Mouse (Mus musculus) stomach, embryonic 15.5 days (tissue): ENCODE measurements at regions not wholly inside any gene's neighbourhood (a gene's known extent, or its start where the extent isn't known, plus 50 kb on each side); places are given as distances from the start of the nearest gene placed in this dataset.

ENCODE experiments used
- ATAC-seq: fragments of 200-750 bp; cut with Nextera tagmentation; 2 replicates; pipeline ENCODE4 v1.8.0; 2017; ENCODE audit warnings: low read depth, moderate number of reproducible peaks, moderate TSS enrichment; ENCODE audit not compliant: insufficient read depth, low FRiP score
- H3K27ac ChIP-seq: fragments of 300-500 bp; sonication (generic); 2 replicates; pipeline ENCODE4 v1.5.1; 2015; ENCODE audit warnings: mild to moderate bottlenecking, inconsistent platforms
- H3K27me3 ChIP-seq: fragments of 300-500 bp; sonication (generic); replicated peaks from 2 replicates; pipeline ENCODE4 v1.6.1; 2015; ENCODE audit warnings: inconsistent platforms
- H3K36me3 ChIP-seq: fragments of 300-500 bp; sonication (generic); 2 replicates; pipeline ENCODE4 v1.6.1; 2015; ENCODE audit warnings: inconsistent platforms
- H3K4me1 ChIP-seq: fragments of 300-500 bp; sonication (generic); 2 replicates; pipeline ENCODE4 v1.6.1; 2015; ENCODE audit warnings: inconsistent platforms
- H3K4me2 ChIP-seq: fragments of 300-500 bp; sonication (generic); 2 replicates; pipeline ENCODE4 v1.6.1; 2015; ENCODE audit warnings: mild to moderate bottlenecking, inconsistent platforms
- H3K4me3 ChIP-seq: fragments of 300-500 bp; sonication (generic); replicated peaks from 2 replicates; pipeline ENCODE4 v1.5.1; 2015; ENCODE audit warnings: inconsistent platforms
- H3K9ac ChIP-seq: fragments of 300-500 bp; sonication (generic); 2 replicates; pipeline ENCODE4 v1.6.1; 2015; ENCODE audit warnings: inconsistent platforms
- H3K9me3 ChIP-seq: fragments of 300-500 bp; sonication (generic); 2 replicates; pipeline ENCODE4 v1.6.1; 2016; ENCODE audit warnings: inconsistent platforms
- WGBS: fragments of 180-500 bp; shearing (Covaris S2); methylation state at CpG from one replicate; pipeline ENCODE4 v1.1.7; 2015; 5-methylcytosine and 5-hydroxymethylcytosine counted together

- WGBS = 83% methylated on average over 2 of the region's 2 CpGs
- Histone ChIP-seq H3K27ac (no peak overlapping the region), H3K9ac (no peak overlapping the region)
Observed at GRCm38 (mm10) chr10:115025950-115026349, 158.9 kb downstream of the Tph2 start.

GRCm38 (mm10) chr10:115019443-115019842 is 165.4 kb downstream of the Tph2 start:
- no peak overlapping the region for H3K9ac ChIP-seq
- H3K4me3 ChIP-seq = no peak overlapping the region
- no peaks in the 10 kb centered on the region for H3K27me3 ChIP-seq
- H3K27ac ChIP-seq = no peak overlapping the region
- no peak for ATAC-seq
- H3K36me3 ChIP-seq = no peaks in the 10 kb centered on the region
- WGBS = 73% methylated on average over 9 of the region's 9 CpGs
- H3K4me1 ChIP-seq = no peaks in the 10 kb centered on the region
- H3K9me3 ChIP-seq = no peaks in the 10 kb centered on the region
- H3K4me2 ChIP-seq = no peak overlapping the region

More at GRCm38 (mm10) chr10:115025950-115026349, 158.9 kb downstream of the Tph2 start:
- Histone ChIP-seq H3K36me3 (no peaks in the 10 kb centered on the region), H3K4me1 (no peaks in the 10 kb centered on the region), H3K4me3 (no peak overlapping the region), H3K9me3 (no peaks in the 10 kb centered on the region), H3K4me2 (no peak overlapping the region), H3K27me3 (no peaks in the 10 kb centered on the region)
- no peak for ATAC-seq

DNA sequence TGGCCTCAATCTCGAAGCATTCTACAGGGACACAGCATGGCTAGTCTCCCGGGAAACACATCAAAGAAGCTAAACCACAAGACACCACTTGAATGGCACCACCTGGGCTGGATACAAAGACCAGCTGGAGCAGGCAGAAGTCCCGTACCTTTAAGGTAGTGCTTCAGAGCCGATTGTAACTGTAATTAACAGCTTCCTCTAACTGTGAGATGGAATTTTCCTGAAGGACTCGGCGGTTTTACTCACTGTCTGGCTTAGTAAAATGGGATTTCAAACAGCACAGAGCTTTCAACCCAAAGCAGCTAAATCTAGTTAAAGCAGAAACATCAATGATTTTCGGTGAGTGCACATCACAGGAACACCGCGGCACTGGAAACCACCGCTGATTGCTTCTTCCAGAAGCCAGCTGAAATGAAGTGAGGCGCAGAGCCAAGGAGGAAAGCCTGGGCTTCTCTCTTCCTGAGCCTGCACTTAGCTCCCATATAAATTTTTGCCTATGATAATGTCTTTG is 171.3 kb downstream of the Tph2 start:
- peak overlapping the region; percentile 21; the same call in 1 of the 2 replicates for H3K4me2 ChIP-seq

DNA sequence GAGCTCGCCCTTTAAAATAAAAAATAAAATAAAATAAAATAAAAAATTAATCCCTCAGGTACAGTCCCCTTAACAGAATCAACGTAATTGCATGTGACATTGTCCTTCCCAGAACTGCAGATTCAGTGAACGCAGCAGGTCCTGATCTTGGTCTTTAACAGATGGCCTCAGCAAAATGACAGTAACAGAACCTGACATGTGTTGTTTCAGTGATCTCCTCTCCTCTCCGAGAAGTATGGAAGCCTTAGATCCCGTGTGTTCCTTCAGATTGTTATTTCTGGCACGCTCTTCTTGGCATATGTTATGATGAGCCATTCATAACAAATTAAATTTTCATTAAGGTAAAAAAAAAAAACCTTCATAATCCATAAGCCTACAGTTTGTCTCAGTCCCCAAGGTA is 171.9 kb downstream of the Tph2 start:
- 66% methylated on average over 6 of the region's 6 CpGs for WGBS
- Histone ChIP-seq H3K36me3 (no peaks in the 10 kb centered on the region), H3K9me3 (no peaks in the 10 kb centered on the region), H3K4me2 (no peak overlapping the region), H3K4me3 (no peak overlapping the region), H3K27me3 (no peaks in the 10 kb centered on the region), H3K27ac (no peak overlapping the region), H3K4me1 (no peaks in the 10 kb centered on the region), H3K9ac (no peak overlapping the region)
- ATAC-seq = no peak

More for the DNA sequence above, 171.3 kb downstream of the Tph2 start:
- no peak for ATAC-seq
- WGBS = 29% methylated on average over 11 of the region's 11 CpGs
- Histone ChIP-seq H3K27ac (no peak overlapping the region), H3K9me3 (no peaks in the 10 kb centered on the region), H3K4me1 (no peaks in the 10 kb centered on the region), H3K36me3 (no peaks in the 10 kb centered on the region), H3K4me3 (no peak overlapping the region), H3K9ac (no peak overlapping the region), H3K27me3 (no peaks in the 10 kb centered on the region)

GRCm38 (mm10) chr10:115012316-115012715 is 172.5 kb downstream of the Tph2 start:
- H3K27me3 ChIP-seq = no peaks in the 10 kb centered on the region
- no peak overlapping the region for H3K9ac ChIP-seq
- ATAC-seq = no peak
- H3K4me2 ChIP-seq = no peak overlapping the region
- no peaks in the 10 kb centered on the region for H3K4me1 ChIP-seq
- no peak overlapping the region for H3K4me3 ChIP-seq
- WGBS = 74% methylated on average over 7 of the region's 7 CpGs
- no peaks in the 10 kb centered on the region for H3K9me3 ChIP-seq
- no peak overlapping the region for H3K27ac ChIP-seq
- no peaks in the 10 kb centered on the region for H3K36me3 ChIP-seq

DNA sequence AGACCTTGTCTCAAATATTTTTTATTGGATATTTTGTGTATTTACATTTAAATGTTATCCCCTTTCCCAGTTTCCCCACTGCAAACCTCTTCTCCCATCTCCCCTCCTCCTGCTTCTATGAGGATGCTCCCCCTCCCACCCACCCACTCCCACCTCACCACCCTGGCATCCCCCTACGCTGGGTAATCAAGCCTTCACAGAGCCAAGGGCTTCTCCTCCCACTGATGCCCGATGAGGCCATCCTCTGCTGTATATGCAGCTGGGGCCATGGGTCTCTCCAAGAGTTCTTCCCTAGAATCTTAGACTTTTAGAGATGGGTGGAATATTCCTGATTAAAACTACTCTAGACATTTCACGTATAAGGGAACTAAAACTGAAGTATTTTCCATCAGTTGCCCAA is 172.9 kb downstream of the Tph2 start:
- Histone ChIP-seq H3K9me3 (no peaks in the 10 kb centered on the region), H3K9ac (no peak overlapping the region), H3K4me2 (no peak overlapping the region), H3K36me3 (no peaks in the 10 kb centered on the region), H3K27ac (no peak overlapping the region), H3K4me3 (no peak overlapping the region), H3K27me3 (no peaks in the 10 kb centered on the region), H3K4me1 (no peaks in the 10 kb centered on the region)
- 83% methylated on average over 3 of the region's 3 CpGs for WGBS
- no peak for ATAC-seq

- no peak overlapping the region for H3K4me2 ChIP-seq
- H3K27me3 ChIP-seq = no peaks in the 10 kb centered on the region
- 46% methylated on average over 3 of the region's 3 CpGs for WGBS
- no peak overlapping the region for H3K27ac ChIP-seq
- no peak overlapping the region for H3K4me3 ChIP-seq
- ATAC-seq = no peak
- H3K4me1 ChIP-seq = no peaks in the 10 kb centered on the region
- H3K9me3 ChIP-seq = no peaks in the 10 kb centered on the region
- H3K36me3 ChIP-seq = no peaks in the 10 kb centered on the region
- no peak overlapping the region for H3K9ac ChIP-seq
Observed at GRCm38 (mm10) chr10:114996400-114996799, 188.4 kb downstream of the Tph2 start.

- ATAC-seq = no peak
- Histone ChIP-seq H3K4me3 (no peak overlapping the region), H3K27me3 (no peaks in the 10 kb centered on the region), H3K36me3 (no peaks in the 10 kb centered on the region), H3K4me2 (no peak overlapping the region), H3K9me3 (no peaks in the 10 kb centered on the region), H3K4me1 (no peaks in the 10 kb centered on the region), H3K27ac (no peak overlapping the region), H3K9ac (no peak overlapping the region)
- WGBS = 29% methylated on average over 3 of the region's 3 CpGs
Observed at GRCm38 (mm10) chr10:114995211-114995908, 189.5 kb downstream of the Tph2 start.

DNA sequence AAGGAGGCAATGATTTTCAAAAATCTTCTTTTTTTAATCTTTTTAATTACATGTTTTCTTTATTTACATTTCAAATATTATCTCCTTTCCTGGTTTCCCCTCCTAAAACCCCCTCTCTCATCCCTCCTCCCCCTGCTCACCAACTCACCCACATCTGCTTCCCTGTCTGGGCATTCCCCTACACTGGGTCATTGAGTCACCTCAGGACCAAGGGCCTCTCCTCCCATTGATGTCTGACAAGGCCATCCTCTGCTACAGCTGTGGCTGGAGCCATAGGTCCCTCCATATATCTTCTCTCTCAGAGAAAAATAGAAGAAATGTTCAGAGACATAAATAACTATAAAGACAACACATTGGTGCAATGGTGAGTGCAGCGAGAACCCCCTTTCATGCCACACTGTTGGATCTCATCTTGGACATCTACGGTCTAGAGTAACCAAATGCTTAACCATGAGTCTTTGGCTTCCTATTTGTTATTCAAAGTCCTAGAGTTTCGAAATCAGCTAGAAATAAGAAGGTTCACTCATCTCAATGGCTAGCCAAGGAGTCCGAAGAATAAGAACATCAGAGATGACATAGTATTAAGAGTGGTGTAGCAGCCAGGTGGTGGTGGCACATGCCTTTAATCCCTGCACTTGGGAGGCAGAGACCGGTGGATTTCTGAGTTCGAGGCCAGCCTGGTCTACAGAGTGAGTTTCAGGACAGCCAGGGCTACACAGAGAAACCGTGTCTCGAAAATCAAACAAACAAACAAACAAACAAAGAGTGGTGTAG is 186.5 kb upstream of the Trhde start:
- ATAC-seq = no peak
- 90% methylated on average over 8 of the region's 8 CpGs for WGBS
- Histone ChIP-seq H3K4me3 (no peak overlapping the region), H3K4me1 (no peaks in the 10 kb centered on the region), H3K9me3 (no peaks in the 10 kb centered on the region), H3K27me3 (no peaks in the 10 kb centered on the region), H3K9ac (no peak overlapping the region), H3K4me2 (no peak overlapping the region), H3K36me3 (no peaks in the 10 kb centered on the region), H3K27ac (no peak overlapping the region)

DNA sequence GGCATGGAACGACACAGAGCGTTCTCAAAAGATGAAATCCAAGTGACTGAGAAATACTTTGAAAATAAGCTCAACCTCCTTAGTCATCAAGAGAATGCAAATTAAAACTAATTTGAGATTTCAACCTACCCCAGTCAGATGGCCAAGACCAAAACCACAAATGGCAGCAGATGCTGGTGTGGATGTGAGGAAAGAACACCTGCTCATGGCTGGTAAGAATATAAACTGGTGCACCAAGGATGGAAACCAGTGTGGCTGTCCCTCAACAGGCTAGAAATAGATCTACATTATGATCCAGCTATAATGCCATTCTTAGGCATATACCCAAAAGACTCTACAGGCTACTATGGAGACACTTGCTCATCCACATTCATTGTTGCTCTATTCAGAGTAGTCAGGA is 170.3 kb upstream of the Trhde start:
- ATAC-seq = no peak
- no peaks in the 10 kb centered on the region for H3K27me3 ChIP-seq
- no peaks in the 10 kb centered on the region for H3K9me3 ChIP-seq
- no peak overlapping the region for H3K4me3 ChIP-seq
- H3K9ac ChIP-seq = no peak overlapping the region
- H3K27ac ChIP-seq = no peak overlapping the region
- WGBS = 80% methylated on average over 2 of the region's 2 CpGs
- H3K4me2 ChIP-seq = no peak overlapping the region
- H3K36me3 ChIP-seq = no peaks in the 10 kb centered on the region
- no peaks in the 10 kb centered on the region for H3K4me1 ChIP-seq

- 71% methylated on average over 2 of the region's 2 CpGs for WGBS
- Histone ChIP-seq H3K4me2 (no peak overlapping the region), H3K27me3 (no peaks in the 10 kb centered on the region), H3K36me3 (no peaks in the 10 kb centered on the region), H3K4me1 (no peaks in the 10 kb centered on the region), H3K27ac (no peak overlapping the region), H3K9me3 (no peaks in the 10 kb centered on the region), H3K4me3 (no peak overlapping the region), H3K9ac (no peak overlapping the region)
- no peak for ATAC-seq
Observed at GRCm38 (mm10) chr10:114963656-114964055, 161.5 kb upstream of the Trhde start.

DNA sequence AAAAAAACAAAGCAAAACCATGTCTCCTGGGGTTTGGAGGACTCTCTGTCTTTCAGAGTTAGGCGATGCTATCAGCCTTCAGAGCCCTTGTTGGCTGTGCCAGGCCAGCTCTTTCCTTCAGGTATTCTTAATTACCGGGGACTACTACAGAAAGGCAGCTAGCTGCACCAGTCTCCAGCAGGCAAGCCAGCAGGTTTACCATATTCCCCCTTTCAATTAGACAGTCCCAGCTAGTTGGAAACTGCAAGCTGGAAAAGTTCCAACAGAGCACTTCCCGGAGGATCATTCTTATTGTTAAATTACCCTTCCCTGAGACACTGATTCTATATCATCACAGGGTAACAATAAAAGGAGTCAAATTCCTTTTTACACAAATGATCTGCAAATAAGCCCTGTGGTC is 155.8 kb upstream of the Trhde start:
- no peak for ATAC-seq
- no peaks in the 10 kb centered on the region for H3K36me3 ChIP-seq
- 47% methylated on average over 3 of the region's 3 CpGs for WGBS
- no peak overlapping the region for H3K27ac ChIP-seq
- no peak overlapping the region for H3K4me3 ChIP-seq
- no peak overlapping the region for H3K9ac ChIP-seq
- no peaks in the 10 kb centered on the region for H3K4me1 ChIP-seq
- H3K27me3 ChIP-seq = no peaks in the 10 kb centered on the region
- H3K4me2 ChIP-seq = no peak overlapping the region
- no peaks in the 10 kb centered on the region for H3K9me3 ChIP-seq
